Mouse (Mus musculus) myocyte (in vitro differentiated cells): Measurements from ENCODE around the gene Hist1h2bl. TPM values are rescaled to one million over a fixed set of nuclear protein-coding genes. Genes with fewer than 3 reads are reported as not detected.
"Not testable (repeated sequence)": the region's sequence is repeated elsewhere in the genome, so short reads cannot be mapped to it uniquely, and the experiment has no call there.

Experiments
- H3K27me3 ChIP-seq: one replicate; pipeline ENCODE4 v1.6.1; 2011; ENCODE audit not compliant: control insufficient read depth, insufficient read depth, insufficient read length
- H3K36me3 ChIP-seq: one replicate; pipeline ENCODE4 v1.6.1; 2011; ENCODE audit not compliant: control insufficient read depth, insufficient read depth
- H3K4me2 ChIP-seq: one replicate; pipeline ENCODE4 v1.6.1; 2011; ENCODE audit warnings: low read depth, control low read depth
- H3K4me3 ChIP-seq: one replicate; pipeline ENCODE4 v1.5.1; 2011; ENCODE audit warnings: mild to moderate bottlenecking, control low read depth, moderate library complexity
- H3K79me2 ChIP-seq: one replicate; pipeline ENCODE4 v1.6.1; 2011; ENCODE audit not compliant: control insufficient read depth, insufficient read depth
- H3ac ChIP-seq: one replicate; pipeline ENCODE4 v1.6.1; 2011; ENCODE audit not compliant: control insufficient read depth, insufficient read length
- CEBPB ChIP-seq: IDR thresholded peaks from 2 replicates; pipeline ENCODE4 v1.6.1; 2011; ENCODE audit warnings: mild to moderate bottlenecking, moderate library complexity; ENCODE audit not compliant: poor library complexity, insufficient read depth, severe bottlenecking
- E2F4 ChIP-seq: IDR thresholded peaks from one replicate; pipeline ENCODE4 v1.6.1; 2011; ENCODE audit warnings: mild to moderate bottlenecking, control low read depth, moderate library complexity; ENCODE audit not compliant: insufficient read depth
- MAX ChIP-seq: IDR thresholded peaks from one replicate; pipeline ENCODE4 v1.6.1; 2011; ENCODE audit warnings: low read depth, mild to moderate bottlenecking, control low read depth
- MYOD1 ChIP-seq, 3 experiments: IDR thresholded peaks; one replicate each; pipeline ENCODE4 v1.6.1; 2011; ENCODE audit warnings: control low read depth in 2 of 3, low read depth in 2 of 3, mild to moderate bottlenecking in 2 of 3, moderate library complexity in 1 of 3; ENCODE audit not compliant: insufficient read length in 2 of 3, control insufficient read depth in 1 of 3
- POLR2A ChIP-seq: IDR thresholded peaks from one replicate; pipeline ENCODE4 v1.6.1; 2011; ENCODE audit warnings: low read depth, mild to moderate bottlenecking, control low read depth, moderate library complexity; ENCODE audit not compliant: insufficient read length
- POLR2AphosphoS2 ChIP-seq: IDR thresholded peaks from one replicate; pipeline ENCODE4 v1.6.1; 2011; ENCODE audit warnings: low read depth, control low read depth; ENCODE audit not compliant: insufficient read length
- SRF ChIP-seq: IDR thresholded peaks from one replicate; pipeline ENCODE4 v1.6.1; 2011; ENCODE audit warnings: low read depth; ENCODE audit not compliant: control insufficient read depth, insufficient read length
- TCF3 ChIP-seq: IDR thresholded peaks from one replicate; pipeline ENCODE4 v1.6.1; 2011; ENCODE audit warnings: low read depth, control low read depth; ENCODE audit not compliant: insufficient read length
- USF1 ChIP-seq: IDR thresholded peaks from one replicate; pipeline ENCODE4 v1.6.1; 2011; ENCODE audit warnings: low read depth, mild to moderate bottlenecking, control low read depth, moderate library complexity
- polyA plus RNA-seq: library from polyadenylated mRNA; unstranded; fragments of >200 nt; fragmentation: generic; extraction: Trizol; gene quantifications from one replicate; pipeline ENCODE4 v1.2.1, GENCODE M21; 2012; ENCODE audit warnings: missing spikeins

Gene Hist1h2bl
- polyA plus RNA-seq, 1 experiment = 2.7 TPM

GRCm38 (mm10) chr13:21721107-21721756 lies 5.3 kb upstream of the Hist1h2bl start:
- not testable (repeated sequence) for H3K27me3 ChIP-seq, H3ac ChIP-seq, H3K79me2 ChIP-seq, H3K36me3 ChIP-seq
- Histone ChIP-seq H3K4me3 (peak overlapping the region; percentile 12), H3K4me2 (peak overlapping the region; percentile 79)
- TF ChIP-seq POLR2A = peak; percentile 43
- peak; percentile 32 for TF ChIP-seq POLR2AphosphoS2

GRCm38 (mm10) chr13:21718381-21719080 lies 2.6 kb upstream of the Hist1h2bl start:
- Histone ChIP-seq H3K27me3 (no peaks in the 10 kb centered on the region), H3K4me2 (peak overlapping the region; percentile 79), H3K4me3 (peak overlapping the region; percentile 30), H3K36me3 (no peaks in the 10 kb centered on the region), H3K79me2 (no peaks in the 10 kb centered on the region), H3ac (no peak overlapping the region)
- no peak for TF ChIP-seq USF1
- TF ChIP-seq SRF = no peak
- peak; percentile 68 for TF ChIP-seq POLR2AphosphoS2
- peak; percentile 5 for TF ChIP-seq POLR2A
- TF ChIP-seq MAX = no peak

GRCm38 (mm10) chr13:21717397-21718357 lies 1.7 kb upstream of the Hist1h2bl start, which contains the start of gene Hist1h3h:
Gene Hist1h3h (plus strand): TSS chr13:21717659.
- Histone ChIP-seq H3K4me3 (peak within 1 kb of the TSS; percentile 30), H3K4me2 (peak within 1 kb of the TSS; percentile 97)
- TF ChIP-seq POLR2AphosphoS2 = peak; percentile 89
- peak; percentile 79 for TF ChIP-seq POLR2A
- H3K79me2 ChIP-seq, H3ac ChIP-seq, H3K36me3 ChIP-seq, H3K27me3 ChIP-seq: not testable (repeated sequence)

GRCm38 (mm10) chr13:21716540-21717391 lies 823 bp upstream of the Hist1h2bl start:
- not testable (repeated sequence) for H3ac ChIP-seq, H3K79me2 ChIP-seq, H3K36me3 ChIP-seq, H3K27me3 ChIP-seq
- H3K4me3 ChIP-seq = peak overlapping the region; percentile 30
- peak; percentile 82 for TF ChIP-seq POLR2AphosphoS2
- TF ChIP-seq POLR2A = peak; percentile 60
- H3K4me2 ChIP-seq = peak overlapping the region; percentile 97

- no peaks in the 10 kb centered on the region for H3K36me3 ChIP-seq
- peak overlapping the region; percentile 30 for H3K4me3 ChIP-seq
Observed at GRCm38 (mm10) chr13:21715131-21715863, 646 bp downstream of the Hist1h2bl start.

GRCm38 (mm10) chr13:21714725-21715124 lies 1.2 kb downstream of the Hist1h2bl start:
- Histone ChIP-seq H3K27me3 (no peaks in the 10 kb centered on the region), H3K36me3 (no peaks in the 10 kb centered on the region), H3K4me3 (peak overlapping the region; percentile 30), H3K4me2 (peak overlapping the region; percentile 89), H3K79me2 (no peaks in the 10 kb centered on the region), H3ac (no peak overlapping the region)
- TF ChIP-seq MAX (no peak), E2F4 (no peak), USF1 (no peak), MYOD1 (IDR thresholded peaks at IDR 0.05; ENCODE audit: control insufficient read depth in 1 of 3, insufficient read length in 2 of 3, low read depth in 2 of 3) (no peak), POLR2AphosphoS2 (no peak), TCF3 (no peak), CEBPB (peak; percentile 68; the same call in 1 of the 2 replicates)

More at GRCm38 (mm10) chr13:21715131-21715863, 646 bp downstream of the Hist1h2bl start:
- Histone ChIP-seq H3K27me3 (no peaks in the 10 kb centered on the region), H3K79me2 (no peaks in the 10 kb centered on the region), H3K4me2 (peak overlapping the region; percentile 89), H3ac (no peak overlapping the region)
- TF ChIP-seq POLR2AphosphoS2 = no peak
- no peak for TF ChIP-seq MAX
- peak; percentile 2 for TF ChIP-seq POLR2A
